Mouse (Mus musculus): ENCODE measurements at regions not wholly inside any gene's neighbourhood (a gene's known extent, or its start where the extent isn't known, plus 50 kb on each side); places are given as distances from the start of the nearest gene placed in this dataset.
A peak's percentile ranks its signal among the peaks of the same experiment; 100 is the strongest.

GRCm38 (mm10) chr5:133389023-133389840 is 710.3 kb upstream of the Castor2 start:
- intact Hi-C loops (cut with DNase I): no loop called here
- no peak for DNase-seq (ENCODE audit: low spot score in 2 of 2)

GRCm38 (mm10) chr5:133385374-133386349 is 713.8 kb upstream of the Castor2 start:
- no peak for DNase-seq (ENCODE audit: low spot score in 2 of 2)
- intact Hi-C loops (cut with DNase I): no loop called here

GRCm38 (mm10) chr5:133365771-133366170 is 733.7 kb upstream of the Castor2 start:
- DNase-seq (ENCODE audit: low spot score in 2 of 2): peak; percentile 73 to 93
- intact Hi-C loops (cut with DNase I): no loop called here

GRCm38 (mm10) chr5:133347516-133347915 is 752.0 kb upstream of the Castor2 start:
- intact Hi-C loops (cut with DNase I): no loop called here
- no peak for DNase-seq (ENCODE audit: low spot score in 2 of 2)

- DNase-seq (ENCODE audit: low spot score in 2 of 2): no peak
- intact Hi-C loops (cut with DNase I): no loop called here
These were observed 757.5 kb upstream of the Castor2 start for GRCm38 (mm10) chr5:133341973-133342372.

- DNase-seq (ENCODE audit: low spot score in 2 of 2): peak; percentile 11 to 15
- intact Hi-C loops (cut with DNase I): no loop called here
These were observed 777.5 kb upstream of the Auts2 start for GRCm38 (mm10) chr5:133320626-133321025.

- intact Hi-C loops (cut with DNase I): no loop called here
- no peak for DNase-seq (ENCODE audit: low spot score in 2 of 2)
These were observed 777.1 kb upstream of the Auts2 start for GRCm38 (mm10) chr5:133320206-133320605.

GRCm38 (mm10) chr5:133314031-133314430 is 770.9 kb upstream of the Auts2 start:
- intact Hi-C loops (cut with DNase I): no loop called here
- no peak for DNase-seq (ENCODE audit: low spot score in 2 of 2)

- peak; percentile 48 to 49 for DNase-seq (ENCODE audit: low spot score in 2 of 2)
- intact Hi-C loops (cut with DNase I): no loop called here
These were observed 768.1 kb upstream of the Auts2 start for GRCm38 (mm10) chr5:133310979-133311890.

GRCm38 (mm10) chr5:133267887-133268286 is 724.7 kb upstream of the Auts2 start:
- intact Hi-C loops (cut with DNase I): no loop called here

GRCm38 (mm10) chr5:133267356-133267755 is 724.2 kb upstream of the Auts2 start:
- peak; percentile 6 to 20 for DNase-seq (ENCODE audit: low spot score in 2 of 2)

More at GRCm38 (mm10) chr5:133267887-133268286, 724.7 kb upstream of the Auts2 start:
- DNase-seq (ENCODE audit: low spot score in 2 of 2): no peak

GRCm38 (mm10) chr5:133264976-133265375 is 721.8 kb upstream of the Auts2 start:
- DNase-seq (ENCODE audit: low spot score in 2 of 2): no peak
- intact Hi-C loops (cut with DNase I): no loop called here

More at GRCm38 (mm10) chr5:133267356-133267755, 724.2 kb upstream of the Auts2 start:
- intact Hi-C loops (cut with DNase I): no loop called here

- intact Hi-C loops (cut with DNase I): no loop called here
These were observed 675.7 kb upstream of the Auts2 start for GRCm38 (mm10) chr5:133218801-133219200.

GRCm38 (mm10) chr5:133198546-133198945 is 655.4 kb upstream of the Auts2 start:
- no peak for DNase-seq (ENCODE audit: low spot score in 2 of 2)
- intact Hi-C loops (cut with DNase I): no loop called here

More at GRCm38 (mm10) chr5:133218801-133219200, 675.7 kb upstream of the Auts2 start:
- DNase-seq (ENCODE audit: low spot score in 2 of 2): no peak

GRCm38 (mm10) chr5:133189798-133190571 is 646.8 kb upstream of the Auts2 start:
- DNase-seq (ENCODE audit: low spot score in 2 of 2): no peak
- intact Hi-C loops (cut with DNase I): no loop called here

- intact Hi-C loops (cut with DNase I): no loop called here
- DNase-seq (ENCODE audit: low spot score in 2 of 2): peak; percentile 49 to 66
These were observed 632.5 kb upstream of the Auts2 start for GRCm38 (mm10) chr5:133175636-133176035.

- intact Hi-C loops (cut with DNase I): no loop called here
- DNase-seq (ENCODE audit: low spot score in 2 of 2): peak; percentile 37 to 39
These were observed 630.1 kb upstream of the Auts2 start for GRCm38 (mm10) chr5:133173155-133173723.

- intact Hi-C loops (cut with DNase I): no loop called here
- DNase-seq (ENCODE audit: low spot score in 2 of 2): no peak
These were observed 629.5 kb upstream of the Auts2 start for GRCm38 (mm10) chr5:133172686-133173085.
